Mouse (Mus musculus) embryonic facial prominence, embryonic 11.5 days (tissue): ENCODE measurements around the gene Tnrc18. TPM values are rescaled to one million over a fixed set of nuclear protein-coding genes. Genes with fewer than 3 reads are reported as not detected.

Experiments used
- ATAC-seq: fragments of 200-750 bp; cut with Nextera tagmentation; replicated peaks from 2 replicates; pipeline ENCODE4 v1.8.0; 2017; ENCODE audit warnings: low read depth; ENCODE audit not compliant: insufficient number of reproducible peaks, low FRiP score, low TSS enrichment
- DNase-seq: peaks from one replicate; pipeline ENCODE4 v3.0.0-alpha.2; 2015; ENCODE audit warnings: low spot score
- H3K27ac ChIP-seq: fragments of 300-500 bp; sonication (generic); replicated peaks from 2 replicates; pipeline ENCODE4 v1.5.1; 2014; ENCODE audit warnings: mild to moderate bottlenecking, low read depth, low read length, control low read depth
- H3K27me3 ChIP-seq: fragments of 300-500 bp; sonication (generic); 2 replicates; pipeline ENCODE4 v1.6.1; 2014; ENCODE audit warnings: mild to moderate bottlenecking, low read length, moderate library complexity, mixed read lengths; ENCODE audit not compliant: control insufficient read depth, insufficient read depth
- H3K36me3 ChIP-seq: fragments of 300-500 bp; sonication (generic); replicated peaks from 2 replicates; pipeline ENCODE4 v1.6.1; 2014; ENCODE audit warnings: low read depth, mild to moderate bottlenecking, low read length, moderate library complexity, mixed read lengths; ENCODE audit not compliant: control insufficient read depth, insufficient read depth
- H3K4me1 ChIP-seq: fragments of 300-500 bp; sonication (generic); 2 replicates; pipeline ENCODE4 v1.6.1; 2014; ENCODE audit warnings: low read length, mixed read lengths; ENCODE audit not compliant: control insufficient read depth, insufficient read depth
- H3K4me2 ChIP-seq: fragments of 300-500 bp; sonication (generic); 2 replicates; pipeline ENCODE4 v1.6.1; 2014; ENCODE audit warnings: low read depth, mild to moderate bottlenecking, control low read depth, low read length, moderate library complexity
- H3K4me3 ChIP-seq: fragments of 300-500 bp; sonication (generic); 2 replicates; pipeline ENCODE4 v1.5.1; 2014; ENCODE audit warnings: low read depth, low read length, control low read depth
- H3K9ac ChIP-seq: fragments of 300-500 bp; sonication (generic); replicated peaks from 2 replicates; pipeline ENCODE4 v1.6.1; 2014; ENCODE audit warnings: mild to moderate bottlenecking, control low read depth, low read length
- H3K9me3 ChIP-seq: fragments of 300-500 bp; sonication (generic); replicated peaks from 2 replicates; pipeline ENCODE4 v1.6.1; 2016; ENCODE audit warnings: mild to moderate bottlenecking, low read length, inconsistent platforms, mixed read lengths; ENCODE audit not compliant: control insufficient read depth
- WGBS: fragments of 180-500 bp; shearing (Covaris S2); extraction: QIAGEN DNeasy Blood & Tissue Kit; methylation state at CpG from one replicate; pipeline ENCODE4 v1.1.7; 2014; 5-methylcytosine and 5-hydroxymethylcytosine counted together
- polyA plus RNA-seq: library from polyadenylated mRNA; unstranded; fragments of >200 nt; fragmentation: Nextera tagmentation; extraction: Ambion mirVana; gene quantifications from 2 replicates; pipeline ENCODE4 v1.2.1, GENCODE M21; 2014

Tnrc18 gene
- polyA plus RNA-seq, 1 experiment from 2014 or later = 26.4 TPM

- DNase-seq = no peak
- no peaks in the 10 kb centered on the region; the same call in 1 of the 2 replicates for H3K36me3 ChIP-seq
- no peak for ATAC-seq
- no peak overlapping the region for H3K9ac ChIP-seq
- no peaks in the 10 kb centered on the region for H3K9me3 ChIP-seq
- H3K27ac ChIP-seq = no peak overlapping the region
- WGBS = 68% methylated on average over 7 of the region's 7 CpGs
- H3K27me3 ChIP-seq = no peaks in the 10 kb centered on the region
- no peak overlapping the region for H3K4me3 ChIP-seq
- no peak overlapping the region for H3K4me2 ChIP-seq
- peaks cover 19% of the 10 kb centered on the region for H3K4me1 ChIP-seq
Observed at GRCm38 (mm10) chr5:142807661-142808060, 9.8 kb downstream of the Tnrc18 start.

GRCm38 (mm10) chr5:142803746-142804145 is 13.7 kb downstream of the Tnrc18 start:
- Histone ChIP-seq H3K27ac (no peak overlapping the region), H3K36me3 (no peaks in the 10 kb centered on the region)

DNA sequence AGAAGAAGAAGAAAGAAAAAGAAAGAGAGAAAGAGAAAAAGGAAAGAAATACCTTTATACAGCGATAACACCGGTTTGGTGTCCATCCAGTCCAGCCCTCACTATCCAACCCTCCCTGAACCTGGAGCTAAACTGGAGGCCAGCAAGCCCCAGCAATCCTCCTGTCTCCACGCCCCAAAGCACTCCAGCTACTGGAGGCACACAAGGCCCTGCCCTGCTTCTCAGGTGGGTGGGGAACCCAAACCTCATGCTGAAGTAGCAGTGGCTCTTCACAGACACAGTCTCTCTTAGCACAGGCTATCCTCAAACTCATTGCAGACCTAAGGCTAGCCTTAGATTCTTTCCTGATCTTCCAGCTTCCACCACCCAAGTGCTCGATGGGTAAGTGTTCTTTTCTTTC is 14.6 kb downstream of the Tnrc18 start:
- no peaks in the 10 kb centered on the region for H3K9me3 ChIP-seq
- no peaks in the 10 kb centered on the region for H3K36me3 ChIP-seq
- ATAC-seq (no peak), DNase-seq (no peak)
- H3K4me3 ChIP-seq = no peak overlapping the region
- no peak overlapping the region for H3K4me2 ChIP-seq
- 82% methylated on average over 4 of the region's 4 CpGs for WGBS
- peaks cover 9% of the 10 kb centered on the region for H3K4me1 ChIP-seq
- no peak overlapping the region for H3K9ac ChIP-seq
- H3K27me3 ChIP-seq = no peaks in the 10 kb centered on the region
- no peak overlapping the region for H3K27ac ChIP-seq

More at GRCm38 (mm10) chr5:142803746-142804145, 13.7 kb downstream of the Tnrc18 start:
- Histone ChIP-seq H3K27me3 (no peaks in the 10 kb centered on the region), H3K4me1 (peaks cover 9% of the 10 kb centered on the region), H3K9me3 (no peaks in the 10 kb centered on the region), H3K9ac (no peak overlapping the region), H3K4me2 (no peak overlapping the region), H3K4me3 (no peak overlapping the region)
- ATAC-seq = no peak
- DNase-seq = no peak
- WGBS = 85% methylated on average over 1 of the region's 1 CpGs

DNA sequence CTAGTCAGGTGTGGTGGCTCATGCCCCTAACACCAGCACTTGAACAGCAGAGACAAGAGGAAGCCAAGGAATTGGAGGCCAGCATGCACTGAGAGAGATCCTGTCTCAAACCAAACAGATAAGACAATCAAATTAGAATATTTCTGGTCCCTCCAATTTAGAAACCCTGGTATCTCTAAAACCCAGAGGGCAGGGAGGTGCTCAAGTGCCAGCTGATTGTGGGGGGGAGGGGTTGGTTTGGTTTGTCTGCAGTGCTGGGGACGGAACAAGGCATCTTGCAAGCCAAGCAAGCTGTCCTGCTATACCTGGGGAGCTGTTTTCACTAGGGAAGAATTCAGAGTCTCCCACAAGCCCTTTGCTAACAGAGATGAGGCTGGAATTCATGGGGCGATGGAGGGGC is 15.5 kb downstream of the Tnrc18 start:
- no peak overlapping the region for H3K4me3 ChIP-seq
- peaks cover 9% of the 10 kb centered on the region for H3K4me1 ChIP-seq
- ATAC-seq (no peak), DNase-seq (no peak)
- no peaks in the 10 kb centered on the region for H3K9me3 ChIP-seq
- WGBS = 50% methylated on average over 2 of the region's 2 CpGs
- no peak overlapping the region for H3K9ac ChIP-seq
- no peaks in the 10 kb centered on the region for H3K36me3 ChIP-seq
- no peak overlapping the region for H3K4me2 ChIP-seq
- no peak overlapping the region for H3K27ac ChIP-seq
- H3K27me3 ChIP-seq = no peaks in the 10 kb centered on the region

DNA sequence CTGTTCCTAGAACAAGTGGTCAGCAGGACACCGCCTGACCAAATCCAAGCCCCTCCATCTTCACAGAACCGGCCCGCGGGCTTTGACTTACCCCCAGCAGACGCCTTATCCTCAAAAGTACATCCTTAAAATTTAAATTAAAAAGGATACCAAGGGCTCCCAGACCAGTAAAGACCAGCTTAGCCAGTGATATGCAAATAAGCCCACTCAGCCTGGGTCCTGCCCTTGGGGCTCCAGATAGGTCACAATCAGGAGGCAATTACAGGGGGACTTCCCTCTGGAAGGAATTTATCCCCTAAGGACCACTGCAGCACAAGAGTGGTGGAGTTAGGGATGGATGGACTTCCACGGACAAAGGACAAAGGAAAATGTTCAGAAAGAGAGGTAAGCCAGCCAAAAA is 16.8 kb downstream of the Tnrc18 start:
- Histone ChIP-seq H3K9ac (no peak overlapping the region), H3K36me3 (no peaks in the 10 kb centered on the region), H3K9me3 (no peaks in the 10 kb centered on the region), H3K4me1 (peaks cover 9% of the 10 kb centered on the region), H3K4me3 (no peak overlapping the region), H3K27ac (no peak overlapping the region), H3K4me2 (no peak overlapping the region), H3K27me3 (no peaks in the 10 kb centered on the region)
- ATAC-seq (no peak), DNase-seq (no peak)
- 27% methylated on average over 6 of the region's 6 CpGs for WGBS

- no peaks in the 10 kb centered on the region for H3K27me3 ChIP-seq
- no peak overlapping the region for H3K27ac ChIP-seq
- H3K36me3 ChIP-seq = no peaks in the 10 kb centered on the region
- no peak overlapping the region for H3K4me2 ChIP-seq
- no peaks in the 10 kb centered on the region for H3K9me3 ChIP-seq
- H3K4me3 ChIP-seq = no peak overlapping the region
- 33% methylated on average over 8 of the region's 8 CpGs for WGBS
- no peak for DNase-seq
- H3K4me1 ChIP-seq = peaks cover 9% of the 10 kb centered on the region
- ATAC-seq = 0 out of 2 replicates have a peak, but pooled peaks have one; percentile 44
- H3K9ac ChIP-seq = no peak overlapping the region
Observed at GRCm38 (mm10) chr5:142800198-142800597, 17.3 kb downstream of the Tnrc18 start.

- H3K4me1 ChIP-seq = peaks cover 9% of the 10 kb centered on the region
- no peak for DNase-seq
- no peaks in the 10 kb centered on the region for H3K9me3 ChIP-seq
- no peak overlapping the region for H3K4me3 ChIP-seq
- ATAC-seq = no peak
- 84% methylated on average over 4 of the region's 4 CpGs for WGBS
- no peaks in the 10 kb centered on the region for H3K27me3 ChIP-seq
- H3K9ac ChIP-seq = no peak overlapping the region
- no peak overlapping the region for H3K4me2 ChIP-seq
- no peak overlapping the region for H3K27ac ChIP-seq
- no peaks in the 10 kb centered on the region; the same call in 1 of the 2 replicates for H3K36me3 ChIP-seq
Observed at GRCm38 (mm10) chr5:142799259-142799658, 18.2 kb downstream of the Tnrc18 start.

GRCm38 (mm10) chr5:142798190-142798589 is 19.3 kb downstream of the Tnrc18 start:
- H3K4me3 ChIP-seq = no peak overlapping the region
- DNase-seq = no peak
- H3K27ac ChIP-seq = no peak overlapping the region
- H3K27me3 ChIP-seq = no peaks in the 10 kb centered on the region
- no peak overlapping the region for H3K4me2 ChIP-seq
- no peaks in the 10 kb centered on the region; the same call in 1 of the 2 replicates for H3K36me3 ChIP-seq
- WGBS = 91% methylated on average over 12 of the region's 12 CpGs
- peaks cover 9% of the 10 kb centered on the region for H3K4me1 ChIP-seq
- no peak for ATAC-seq
- no peak overlapping the region for H3K9ac ChIP-seq
- no peaks in the 10 kb centered on the region for H3K9me3 ChIP-seq
